Mouse (Mus musculus) heart, postnatal 36 days (tissue): ENCODE results near the gene Pef1. TPM values are rescaled to one million over a fixed set of nuclear protein-coding genes. Genes with fewer than 3 reads are reported as not detected.

Source experiments
- DNase-seq, 2 experiments: peaks; one replicate each; pipeline ENCODE4 v3.0.0; 2021 to 2022
- intact Hi-C: fragments of 180-260 bp; cut with DNase I; formaldehyde crosslinking; loops from one replicate; pipeline ENCODE4 v1.15.1; 2025
- total RNA-seq, 2 experiments: library from RNA; stranded (reverse); gene quantifications; 2 replicates each; pipeline ENCODE4 v1.2.3; 2021

Gene Pef1
- total RNA-seq = 10 to 100 TPM; 37.5 to 37.6 TPM

DNA sequence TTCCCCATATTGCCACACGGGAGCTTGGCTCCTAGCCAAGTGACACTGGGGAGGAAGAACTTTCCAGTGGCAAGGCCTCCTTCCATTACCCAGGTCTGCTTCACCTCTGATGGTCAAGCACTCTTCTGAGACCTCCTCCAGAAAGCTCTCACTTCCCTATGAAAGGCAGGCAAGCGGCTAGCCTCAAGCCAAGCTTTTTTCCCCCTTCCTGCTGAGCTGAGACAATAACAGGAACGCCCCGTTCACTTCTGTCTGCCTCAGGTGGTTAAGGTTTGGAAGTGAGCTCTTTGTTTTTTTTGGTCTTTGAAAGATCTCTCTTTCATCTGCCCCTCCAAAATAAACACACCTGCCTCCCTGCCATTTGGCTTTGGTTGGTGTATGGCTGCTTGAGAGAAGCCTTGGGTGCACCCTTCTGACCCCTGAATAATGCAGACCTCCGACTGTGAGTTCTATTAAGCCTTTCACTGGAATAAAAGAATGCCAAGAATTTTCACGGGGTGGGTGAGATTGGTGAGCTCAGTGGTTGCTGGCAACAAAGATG lies at the start of gene Pef1:
TSS of gene Pef1 (plus strand) at position 448 of the 541 bp plus-strand sequence.
- no peak for DNase-seq
- intact Hi-C loops = no loop called here

DNA sequence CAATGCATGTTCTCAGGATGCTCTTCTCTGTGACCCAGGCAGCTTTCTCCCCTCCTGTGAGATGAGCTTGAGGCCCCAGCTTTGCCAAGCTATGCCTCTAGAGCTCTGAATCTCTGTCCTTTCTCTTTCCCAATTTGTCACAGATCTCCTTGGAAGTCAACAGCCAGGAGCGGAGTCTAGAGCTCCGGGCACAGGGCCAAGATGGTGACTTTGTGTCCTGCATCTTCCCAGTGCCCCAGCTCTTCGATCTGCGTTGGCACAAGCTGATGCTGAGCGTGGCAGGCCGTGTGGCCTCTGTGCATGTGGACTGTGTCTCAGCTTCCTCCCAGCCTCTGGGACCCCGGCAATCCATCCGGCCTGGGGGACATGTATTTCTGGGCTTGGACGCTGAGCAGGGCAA lies 49.2 kb upstream of the Pef1 start:
- DNase-seq = no peak
- intact Hi-C loops = no loop called here

DNA sequence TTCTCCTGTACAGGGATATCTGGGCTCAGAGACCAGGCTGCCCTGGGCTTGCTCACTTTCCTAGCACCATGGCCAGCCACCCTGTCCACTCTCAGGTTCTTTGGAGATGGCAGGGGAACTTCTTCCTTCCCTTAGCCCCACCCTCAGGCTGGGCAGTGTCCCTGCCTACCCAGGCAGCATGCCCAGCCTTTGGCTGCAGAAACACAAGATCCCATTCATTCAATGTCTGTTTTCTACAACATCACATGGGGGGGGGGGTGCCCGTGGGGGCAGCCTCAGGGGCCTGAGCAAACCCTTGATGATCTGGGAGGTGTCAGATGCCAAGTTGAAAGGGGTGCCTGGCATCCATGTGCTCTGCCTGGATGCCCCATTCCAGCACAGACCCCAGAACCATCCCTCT lies 47.6 kb upstream of the Pef1 start:
- intact Hi-C loops = no loop called here
- DNase-seq = no peak

DNA sequence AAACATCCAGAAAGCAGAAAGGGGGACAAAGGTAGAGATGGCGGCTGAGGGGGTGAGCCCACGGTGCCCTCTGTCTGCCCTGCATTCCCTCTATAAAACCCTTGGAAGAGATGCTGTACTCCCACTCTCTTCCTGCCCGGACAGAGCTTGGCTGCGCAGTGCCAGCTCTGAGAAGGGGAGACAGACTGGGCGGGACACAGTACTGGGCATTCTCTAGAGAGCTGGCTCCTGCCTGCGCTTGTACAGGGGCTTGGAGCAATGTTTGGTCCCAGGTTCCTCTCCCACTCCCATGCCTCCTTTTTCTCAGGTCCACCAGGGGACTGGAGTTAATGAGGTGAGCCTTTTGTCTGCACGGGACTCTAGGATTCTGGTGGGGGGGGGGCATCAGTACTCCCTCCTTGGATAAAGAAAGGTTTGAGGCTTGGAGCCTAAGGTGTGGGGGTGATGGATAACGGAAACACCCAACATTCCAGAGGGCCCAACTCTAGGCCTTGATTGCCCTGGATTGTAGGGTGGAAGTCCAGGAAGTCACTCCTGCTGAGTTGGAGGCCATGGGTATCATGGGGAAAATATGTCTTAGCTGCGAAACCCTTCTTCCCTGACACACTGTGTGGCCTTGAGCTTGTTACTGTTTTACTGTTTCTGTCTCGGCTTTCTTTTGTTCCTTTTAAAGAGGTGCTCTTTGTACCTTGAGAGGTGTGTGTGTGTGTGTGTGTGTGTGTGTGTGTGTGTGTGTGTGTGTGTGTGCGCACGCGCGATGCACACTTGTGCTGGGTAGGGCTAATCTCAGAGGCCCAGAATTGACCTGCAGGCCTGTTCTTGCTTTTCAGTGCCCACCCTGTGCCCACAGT lies 47.0 kb upstream of the Pef1 start:
- intact Hi-C loops = no loop called here
- no peak for DNase-seq

DNA sequence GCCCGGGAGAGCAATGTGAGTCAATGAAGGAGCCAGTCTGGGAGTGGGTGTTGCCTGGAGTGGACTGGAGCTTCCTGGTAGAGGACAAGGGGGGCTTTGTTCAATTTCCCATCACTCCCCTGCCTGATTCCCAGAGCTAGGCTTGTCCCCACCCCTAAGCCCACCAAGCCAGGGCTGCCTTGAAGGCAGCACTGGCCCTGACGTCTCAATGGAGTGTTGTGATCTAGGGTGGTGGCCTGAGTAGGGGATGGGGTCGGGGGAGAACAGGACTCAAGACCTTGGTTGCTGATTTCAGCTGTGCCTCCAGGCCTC lies 46.4 kb upstream of the Pef1 start:
- intact Hi-C loops = no loop called here
- DNase-seq = no peak

DNA sequence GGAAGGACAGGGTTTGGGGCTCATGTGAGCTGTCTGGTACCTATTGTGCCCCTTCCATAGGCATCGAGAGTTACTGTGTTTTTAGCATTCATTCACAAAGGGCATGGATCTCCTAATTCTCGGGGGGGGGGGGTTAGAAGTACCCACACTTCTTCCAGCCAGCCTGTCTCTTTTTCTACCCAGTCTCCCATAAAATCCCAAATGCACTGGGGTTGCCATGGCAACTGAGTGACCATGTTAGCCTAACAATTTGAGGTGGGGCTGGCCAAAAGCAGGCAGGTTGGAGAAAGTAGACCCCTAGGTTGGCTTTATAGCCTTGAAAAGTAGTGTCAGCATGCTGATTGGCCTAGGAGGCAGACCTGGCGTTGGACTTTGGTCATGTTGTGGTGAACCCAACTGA lies 45.9 kb upstream of the Pef1 start:
- DNase-seq = no peak
- intact Hi-C loops = no loop called here

DNA sequence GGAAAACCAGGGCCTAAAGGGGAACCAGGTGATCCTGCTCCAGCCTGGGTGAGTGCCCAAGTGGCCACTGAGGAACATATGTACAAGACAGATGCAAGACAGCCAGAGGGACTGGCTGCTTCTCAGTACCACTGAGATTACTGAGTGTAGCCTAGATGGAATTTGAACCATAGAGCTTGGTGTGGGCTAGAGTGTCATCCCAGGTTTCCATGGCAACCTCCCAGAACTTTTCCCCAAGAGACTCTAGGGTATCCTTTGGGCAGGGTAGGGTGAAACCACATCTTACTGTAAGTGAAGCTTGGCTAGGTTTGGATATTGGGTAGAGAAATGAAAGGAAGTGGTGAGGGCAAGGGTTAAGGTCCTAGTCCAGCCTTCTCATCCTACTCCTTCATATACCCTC lies 41.4 kb upstream of the Pef1 start:
- intact Hi-C loops = no loop called here
- DNase-seq = no peak

DNA sequence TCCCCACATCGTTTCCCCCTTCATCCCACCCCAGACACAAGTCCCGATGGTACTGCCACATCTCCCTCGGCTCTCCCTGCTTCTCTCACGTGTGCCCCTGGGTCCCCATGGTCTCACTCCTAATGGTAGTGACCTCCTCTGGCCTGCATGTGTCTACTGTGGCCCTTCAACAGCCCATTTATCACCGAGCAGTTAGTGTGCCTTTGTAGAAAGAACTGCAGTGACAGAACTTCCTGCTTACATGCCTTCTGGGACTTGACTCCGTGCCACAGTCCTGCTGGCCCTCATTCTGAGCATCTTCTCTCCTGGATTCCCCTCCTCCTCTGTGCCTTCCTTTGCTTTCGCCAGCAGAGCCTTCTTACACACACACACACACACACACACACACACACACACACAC lies 39.2 kb upstream of the Pef1 start:
- intact Hi-C loops = no loop called here

DNA sequence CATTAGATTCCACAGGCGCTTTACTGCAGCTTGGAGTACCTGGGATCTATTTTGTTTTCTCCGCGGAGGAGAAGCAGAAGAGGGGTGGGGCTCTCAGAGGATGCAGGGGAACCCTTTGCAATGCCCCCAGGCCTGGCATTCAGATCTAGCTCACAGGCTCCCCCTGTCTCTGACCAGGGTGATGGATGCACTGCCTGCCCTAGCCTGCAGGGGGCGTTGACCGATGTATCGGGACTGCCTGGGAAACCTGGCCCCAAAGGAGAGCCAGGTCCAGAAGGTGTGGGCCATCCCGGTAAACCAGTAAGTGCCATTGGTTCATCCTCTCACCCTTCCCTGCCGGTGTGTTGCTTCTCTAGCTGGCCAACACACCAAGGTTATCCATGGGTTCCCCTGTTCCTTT lies 35.5 kb upstream of the Pef1 start:
- intact Hi-C loops = no loop called here
- DNase-seq = no peak

More for the DNA sequence above, 39.2 kb upstream of the Pef1 start:
- DNase-seq = no peak

DNA sequence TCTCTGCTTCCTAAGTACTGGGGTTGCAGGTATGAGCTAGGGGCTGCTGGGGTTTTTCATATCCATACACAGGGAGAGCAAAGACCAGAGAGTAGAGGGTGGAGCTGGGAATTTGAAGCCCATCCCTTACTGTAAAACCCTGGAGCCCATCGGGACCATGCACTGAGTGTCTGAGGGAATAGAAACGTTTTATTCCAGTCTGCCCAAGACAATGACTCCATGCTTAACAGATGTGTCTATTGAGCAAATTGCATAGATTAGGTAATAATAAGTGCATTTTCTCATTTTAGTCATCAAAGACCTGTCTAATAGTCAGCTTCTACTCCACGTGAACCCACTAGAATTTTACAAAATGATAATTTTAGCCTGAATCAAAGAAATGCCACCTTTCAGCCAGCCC lies 31.8 kb upstream of the Pef1 start:
- no peak for DNase-seq
- intact Hi-C loops = no loop called here

DNA sequence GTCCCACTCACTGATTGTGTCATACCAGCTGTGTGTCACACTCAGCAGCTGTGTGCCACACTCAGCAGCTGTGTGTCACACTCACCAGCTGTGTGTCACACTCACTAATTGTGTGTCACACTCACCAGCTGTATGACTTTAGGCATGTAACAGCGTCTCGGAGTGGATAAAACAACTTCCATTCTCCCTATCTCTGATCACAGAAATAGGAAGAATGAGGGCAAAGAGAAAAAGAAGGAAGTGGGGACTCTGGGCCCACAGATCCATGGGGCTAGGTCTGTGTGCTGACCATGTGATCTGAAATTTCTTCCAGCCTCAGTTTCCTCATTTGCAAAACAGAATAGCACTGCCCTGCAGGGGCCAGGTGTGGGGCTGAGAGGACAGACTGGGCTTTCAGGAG lies 30.6 kb upstream of the Pef1 start:
- intact Hi-C loops = no loop called here
- DNase-seq = no peak

DNA sequence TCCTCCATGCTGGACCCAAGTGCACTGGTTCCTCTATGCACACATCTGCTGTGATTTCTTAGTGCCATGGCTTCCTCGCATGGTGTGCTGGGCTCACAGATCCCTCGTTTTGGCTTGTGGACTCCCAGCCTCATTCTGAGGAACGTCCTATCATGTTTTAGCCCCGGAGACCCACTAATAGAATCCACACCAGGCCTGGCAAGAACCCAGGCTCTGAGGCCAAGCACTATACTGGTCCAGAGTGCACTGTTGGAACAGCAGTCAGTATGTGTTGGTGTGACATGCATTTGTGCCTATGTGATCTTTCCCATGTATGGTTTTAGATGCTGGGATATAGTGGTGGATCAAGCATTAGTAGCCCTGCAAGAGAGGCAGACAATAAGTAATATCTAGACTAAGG lies 29.0 kb upstream of the Pef1 start:
- intact Hi-C loops = no loop called here
- no peak for DNase-seq

DNA sequence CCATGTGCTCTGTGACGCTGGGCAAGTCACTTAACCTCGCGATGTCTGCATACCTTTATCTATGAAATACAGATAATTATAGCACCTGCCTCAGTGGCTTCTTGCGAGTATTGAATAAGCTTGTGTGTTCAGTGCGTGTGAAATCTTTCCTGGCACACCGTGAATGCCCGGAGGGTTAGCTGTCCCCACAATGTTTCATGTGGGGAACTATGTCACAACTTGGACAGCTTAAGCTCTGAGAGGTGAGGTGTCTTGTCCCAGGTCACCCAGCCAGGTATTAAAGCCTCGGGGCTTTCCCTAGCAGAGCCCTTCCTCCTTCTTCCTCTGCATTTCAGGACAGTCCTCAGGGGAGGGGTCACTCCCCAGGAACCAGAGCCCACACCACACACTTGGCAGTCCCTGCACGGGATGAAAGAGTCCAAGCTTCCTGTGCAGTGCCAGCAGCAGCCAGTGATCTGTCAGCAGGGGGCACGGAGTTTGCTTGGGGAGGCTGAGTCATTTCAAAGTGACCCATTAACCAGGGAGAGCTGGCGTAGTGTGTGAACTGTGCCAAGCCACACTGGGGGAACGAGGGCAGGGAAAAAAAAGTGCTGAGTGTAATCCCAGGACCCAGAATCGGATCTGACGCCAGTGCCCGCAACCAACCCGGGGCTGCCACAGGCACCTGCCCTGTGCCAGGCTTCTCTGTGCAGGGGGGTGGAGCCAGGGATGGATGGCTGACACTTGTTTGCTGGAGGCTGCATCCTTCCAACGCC lies 27.4 kb upstream of the Pef1 start:
- DNase-seq = no peak
- intact Hi-C loops = no loop called here

DNA sequence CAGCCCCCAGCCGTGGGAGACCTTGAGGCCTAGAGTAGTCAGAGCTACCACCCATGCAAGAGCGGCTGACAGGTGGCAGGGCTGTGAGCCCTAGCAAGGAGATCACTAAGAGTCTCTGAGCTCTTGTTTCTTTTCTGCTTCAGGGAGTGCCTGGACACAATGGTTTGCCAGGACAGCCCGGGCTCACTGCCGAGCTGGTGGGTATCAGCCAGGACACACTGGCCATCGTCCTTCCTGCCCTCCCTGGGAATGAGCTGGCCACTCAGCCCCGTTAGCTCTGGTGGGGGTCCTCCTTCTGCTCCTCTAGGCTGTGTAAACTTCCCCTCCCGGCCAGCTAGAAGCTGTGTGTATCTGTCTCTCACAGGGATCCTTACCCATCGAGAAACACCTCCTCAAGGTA lies 25.5 kb upstream of the Pef1 start:
- intact Hi-C loops = no loop called here
- DNase-seq = peak in 1 of 2 experiments; percentile 31

DNA sequence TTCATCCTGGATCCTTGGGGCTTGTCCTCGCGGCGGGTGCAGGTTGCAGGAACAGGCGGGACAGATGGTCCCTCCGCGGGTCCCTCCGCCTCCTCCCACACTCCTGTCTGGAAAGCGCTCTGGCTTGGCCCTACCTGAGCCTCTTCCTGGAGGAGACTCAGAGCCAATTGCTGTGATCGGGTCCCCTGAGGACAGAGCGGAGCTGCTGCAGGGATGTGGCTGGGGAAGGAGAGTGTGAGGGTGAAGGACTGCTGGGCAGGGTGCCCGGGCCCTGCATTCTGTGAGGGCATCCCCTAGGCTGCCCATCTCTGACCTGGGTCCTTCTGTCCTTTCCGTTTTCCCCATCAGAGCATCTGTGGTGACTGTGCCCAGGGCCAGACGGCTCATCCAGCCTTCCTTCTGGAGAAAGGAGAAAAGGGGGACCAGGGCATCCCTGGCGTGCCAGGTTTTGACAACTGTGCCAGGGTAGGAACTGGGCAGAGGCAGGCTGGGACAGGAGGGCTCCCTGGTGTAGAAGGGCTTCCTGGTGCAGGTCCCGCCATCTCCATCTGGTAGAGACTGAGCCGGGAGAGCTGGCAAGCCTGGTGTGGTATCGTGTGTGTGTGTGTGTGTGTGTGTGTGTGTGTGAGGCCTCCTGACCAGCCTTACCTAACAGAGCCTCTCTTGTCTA lies 23.4 kb upstream of the Pef1 start:
- intact Hi-C loops = no loop called here
- no peak for DNase-seq

DNA sequence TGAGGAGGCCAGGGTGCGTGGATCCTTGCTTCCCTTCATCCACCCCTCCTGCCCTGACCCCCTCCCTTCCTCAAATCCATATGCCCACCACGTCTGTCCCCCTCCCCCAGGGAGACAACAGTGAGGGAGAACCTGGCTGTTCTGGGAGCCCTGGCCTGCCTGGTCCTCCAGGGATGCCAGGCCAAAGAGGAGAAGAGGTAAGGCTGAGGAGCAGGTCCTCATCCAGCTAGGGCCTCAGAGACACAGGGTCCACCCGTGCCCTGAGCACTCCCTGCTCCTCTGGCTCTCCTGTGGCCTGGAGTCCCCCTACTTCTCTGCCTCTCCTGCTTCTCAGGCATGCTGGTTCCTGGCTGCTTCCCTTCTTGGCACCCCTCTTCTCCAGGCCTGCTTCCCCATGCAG lies 22.8 kb upstream of the Pef1 start:
- DNase-seq = no peak
- intact Hi-C loops = no loop called here

DNA sequence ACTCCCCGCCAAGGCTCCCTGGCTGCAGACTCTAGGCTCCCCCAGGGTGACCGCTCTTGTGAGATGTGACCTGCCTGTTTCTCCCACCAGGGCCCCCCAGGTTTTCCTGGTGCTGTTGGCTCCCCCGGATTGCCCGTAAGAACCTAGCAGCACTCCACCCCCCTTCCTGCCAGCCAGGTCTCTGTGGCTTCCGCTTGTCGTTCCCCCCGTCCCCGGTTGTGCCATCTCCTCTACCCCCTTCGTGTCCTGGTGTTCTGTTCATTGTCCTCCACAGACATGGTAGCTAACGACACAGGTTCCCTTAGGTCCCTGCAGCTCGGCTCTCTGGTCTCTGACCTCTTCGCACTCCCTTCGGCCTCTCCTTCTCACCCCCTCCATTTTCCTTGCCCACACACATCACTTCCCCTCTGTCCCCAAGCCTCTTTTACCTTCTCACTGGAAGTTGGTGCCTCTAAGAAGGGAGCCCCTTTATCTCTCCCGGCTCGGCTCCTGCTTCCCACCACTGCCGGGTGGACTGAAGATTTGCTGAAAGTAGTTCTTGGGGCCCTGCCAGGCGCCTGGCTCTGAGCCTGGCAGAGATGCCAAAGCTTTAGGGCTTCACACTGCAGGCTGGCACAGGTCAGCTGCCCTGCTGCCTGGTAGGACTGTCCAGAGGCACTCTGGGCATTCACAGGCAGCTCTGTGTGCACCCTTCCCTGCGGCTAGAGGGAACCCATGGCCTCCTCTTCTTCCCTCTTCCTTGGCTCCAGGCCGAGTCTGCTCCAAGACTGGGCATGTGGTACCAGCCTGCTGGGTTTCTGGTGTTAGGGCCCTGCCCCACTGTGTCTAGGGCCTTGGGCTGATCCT lies 20.8 kb upstream of the Pef1 start:
- intact Hi-C loops = no loop called here
- DNase-seq = peak; percentile 52 to 67

DNA sequence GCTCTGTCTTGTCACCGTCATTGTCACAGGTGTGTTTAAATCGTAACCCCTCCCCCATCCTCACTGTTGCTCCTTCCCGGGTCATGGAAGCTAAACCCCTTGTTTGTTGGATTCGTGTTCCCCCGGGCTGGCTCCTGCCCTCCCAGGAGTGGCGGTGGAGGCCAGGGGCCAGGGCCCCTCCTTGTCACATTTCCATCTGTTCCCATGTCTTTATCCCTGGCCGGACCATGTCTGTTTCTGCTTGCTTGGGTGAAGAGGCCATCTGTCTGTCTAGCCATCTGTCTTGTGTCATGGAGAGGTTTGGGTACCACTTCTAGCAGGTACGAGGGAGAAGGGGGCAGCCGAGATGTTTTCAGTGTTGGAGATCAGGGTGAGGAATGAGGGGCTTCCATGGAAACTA lies 20.1 kb upstream of the Pef1 start:
- no peak for DNase-seq
- intact Hi-C loops = no loop called here

DNA sequence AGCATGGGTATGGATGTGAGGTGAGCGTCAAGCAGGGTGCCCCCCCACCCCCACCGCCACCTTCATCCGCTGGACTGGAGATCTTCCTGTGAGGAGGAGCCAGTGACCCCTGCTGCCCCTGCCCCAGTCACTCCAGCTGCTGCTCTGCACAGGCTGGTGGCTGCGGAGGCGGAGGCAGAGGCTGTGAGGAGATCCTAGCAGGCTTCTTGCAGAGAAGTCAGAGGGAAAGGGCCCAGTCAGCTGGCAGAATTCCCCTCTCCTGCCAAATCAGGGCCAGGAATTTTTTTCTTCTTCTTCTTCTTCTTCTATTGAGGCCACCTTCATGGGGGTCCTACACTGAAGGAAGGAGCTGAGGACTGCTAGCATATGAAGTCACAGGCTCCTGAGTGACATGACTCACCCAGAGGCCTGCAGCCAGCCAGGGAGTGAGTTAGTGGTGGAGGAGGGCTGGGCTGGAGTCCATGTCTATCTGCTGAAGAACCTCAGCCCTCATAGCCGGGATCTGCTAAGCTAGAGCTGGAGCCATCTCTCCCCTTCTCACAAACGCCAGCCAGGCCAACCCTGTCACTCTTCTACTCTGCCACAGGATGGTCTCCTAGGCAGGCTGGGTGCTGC lies 17.9 kb upstream of the Pef1 start:
- intact Hi-C loops = no loop called here
- peak; percentile 43 to 50 for DNase-seq

DNA sequence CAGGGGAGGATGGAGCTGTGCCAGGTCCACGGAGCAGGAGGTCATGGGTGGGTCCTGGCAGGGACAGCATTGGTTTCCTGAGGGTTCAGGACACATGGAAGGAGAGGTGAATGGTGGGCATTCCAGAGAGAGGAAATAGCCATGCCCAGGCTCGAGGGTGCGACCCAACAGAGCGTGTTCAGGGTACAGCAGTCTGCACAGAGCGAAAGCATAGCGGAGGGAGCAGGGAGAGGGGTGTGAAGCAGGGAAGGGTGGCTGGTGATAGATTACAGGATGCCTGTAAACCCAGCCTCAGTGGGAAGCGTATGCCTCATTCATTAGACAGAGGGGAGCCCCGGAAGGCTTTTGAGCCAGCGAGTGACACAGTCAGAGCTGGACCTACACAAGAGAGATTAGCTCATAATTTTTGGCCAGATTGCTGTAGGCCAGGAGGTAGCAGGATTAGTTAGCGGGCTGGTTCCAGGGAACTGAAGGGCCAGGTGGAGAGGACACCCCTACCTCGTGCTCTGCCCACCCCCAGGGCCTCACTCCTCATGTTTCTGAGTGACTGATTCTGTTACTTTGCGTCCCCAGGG lies 17.0 kb upstream of the Pef1 start:
- no peak for DNase-seq
- intact Hi-C loops = no loop called here
